Mouse (Mus musculus): ENCODE data around the gene Ell2. TPM values are rescaled to one million over a fixed set of nuclear protein-coding genes. Genes with fewer than 3 reads are reported as not detected.

The Ell2 gene
- 13.2 TPM for polyA plus RNA-seq (2017; shearing (Covaris generic))

GRCm38 (mm10) chr13:75706457-75706856 lies at the start of gene Ell2:
TSS of gene Ell2 (plus strand) at chr13:75706757.

Other genes with a start within 250 kb of the Ell2 start
- 21.9 TPM for gene Glrx, start 133.1 kb downstream of the Ell2 start, polyA plus RNA-seq (2017; shearing (Covaris generic))
- gene Rhobtb3, start 237.2 kb downstream of the Ell2 start, polyA plus RNA-seq (2017; shearing (Covaris generic)): 0.09 TPM

Measured in naive thymus-derived CD4-positive, alpha-beta T cell, adult 5 months (primary cell).